Mouse (Mus musculus): Measurements from ENCODE around the gene Chac1.

GRCm38 (mm10) chr2:119356310-119356709 lies 5.3 kb downstream of the Chac1 start:
- TF ChIP-seq POLR2A (IDR thresholded peaks at IDR 0.05; ENCODE audit: insufficient read length, low read depth) (peak; percentile 54), USF1 (IDR thresholded peaks at IDR 0.05; ENCODE audit: low read depth) (no peak), MAX (IDR thresholded peaks at IDR 0.05; ENCODE audit: low read depth) (no peak)

All from myocyte (in vitro differentiated cells).